Mouse (Mus musculus) C2C12 (cell line): ENCODE measurements at regions not wholly inside any gene's neighbourhood (a gene's known extent, or its start where the extent isn't known, plus 50 kb on each side); places are given as distances from the start of the nearest gene placed in this dataset.

Experiments
- CEBPB ChIP-seq: IDR thresholded peaks from one replicate; pipeline ENCODE4 v1.6.1; 2011; ENCODE audit warnings: low read depth, mild to moderate bottlenecking, control low read depth, moderate library complexity
- CTCF ChIP-seq: IDR thresholded peaks from one replicate; pipeline ENCODE4 v1.5.1; 2011; ENCODE audit not compliant: control insufficient read depth, insufficient read depth, insufficient read length
- MAX ChIP-seq: IDR thresholded peaks from one replicate; pipeline ENCODE4 v1.6.1; 2011; ENCODE audit warnings: mild to moderate bottlenecking, control low read depth
- MYOD1 ChIP-seq: IDR thresholded peaks from one replicate; pipeline ENCODE4 v1.6.1; 2011; ENCODE audit warnings: low read depth; ENCODE audit not compliant: control insufficient read depth, insufficient read length
- MYOG ChIP-seq: IDR thresholded peaks from one replicate; pipeline ENCODE4 v1.6.1; 2011; ENCODE audit not compliant: control insufficient read depth, insufficient read length; ENCODE audit errors: extremely low read depth
- USF1 ChIP-seq: IDR thresholded peaks from one replicate; pipeline ENCODE4 v1.6.1; 2011; ENCODE audit warnings: low read depth, mild to moderate bottlenecking, control low read depth, moderate library complexity

DNA sequence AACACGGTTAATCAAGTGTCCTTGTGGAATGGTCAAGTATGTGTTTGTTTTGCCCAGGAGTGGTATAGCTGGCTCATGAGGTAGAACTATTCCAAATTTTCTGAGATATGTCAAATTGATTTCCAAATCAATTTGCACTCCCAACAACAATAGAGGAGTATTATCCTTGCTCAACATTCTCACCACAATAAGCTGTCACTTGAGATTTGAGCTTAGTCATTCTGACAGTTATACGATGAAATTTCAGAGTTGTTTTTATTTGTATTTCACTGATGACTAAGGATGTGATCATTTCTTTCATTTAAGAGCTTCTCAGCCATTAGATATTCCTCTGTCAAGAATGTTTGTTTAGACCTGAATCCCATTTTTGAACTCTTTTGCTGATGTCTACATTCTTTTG is 62.5 kb downstream of the Kap start:
- no peak for TF ChIP-seq CTCF
- TF ChIP-seq MAX = no peak
- no peak for TF ChIP-seq USF1
- no peak for TF ChIP-seq MYOG
- no peak for TF ChIP-seq MYOD1
- TF ChIP-seq CEBPB = peak; percentile 89
